Mouse (Mus musculus) testis, postnatal 14 days (tissue): ENCODE measurements around the gene Tuba3a.

ENCODE experiments used
- DNase-seq: peaks from one replicate; pipeline ENCODE4 v3.0.0; 2021; ENCODE audit warnings: low spot score

Gene Tuba3a

DNA sequence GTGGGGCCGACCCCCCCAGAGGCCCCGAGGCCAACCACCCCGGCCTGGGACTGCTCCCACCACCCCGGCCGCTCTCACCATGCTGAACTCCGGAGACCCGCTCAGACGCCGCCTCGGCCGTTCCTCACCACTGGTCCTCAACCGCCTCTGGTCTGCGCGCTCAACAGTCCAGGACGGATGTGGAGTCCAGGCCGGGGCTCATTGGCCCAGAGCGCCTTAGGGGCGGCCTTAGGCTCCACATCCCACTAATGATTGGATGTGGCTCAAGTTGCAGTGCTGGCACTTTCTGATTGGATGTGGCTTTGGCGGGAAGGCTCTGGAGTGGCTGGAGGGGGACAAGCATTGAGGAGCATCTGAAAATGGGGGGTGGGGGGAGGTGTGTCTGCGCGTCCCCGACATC is at the start of gene Tuba3a:
TSS of gene Tuba3a (minus strand) at position 153 of the 400 bp plus-strand sequence.
- peak; percentile 90 for DNase-seq

DNA sequence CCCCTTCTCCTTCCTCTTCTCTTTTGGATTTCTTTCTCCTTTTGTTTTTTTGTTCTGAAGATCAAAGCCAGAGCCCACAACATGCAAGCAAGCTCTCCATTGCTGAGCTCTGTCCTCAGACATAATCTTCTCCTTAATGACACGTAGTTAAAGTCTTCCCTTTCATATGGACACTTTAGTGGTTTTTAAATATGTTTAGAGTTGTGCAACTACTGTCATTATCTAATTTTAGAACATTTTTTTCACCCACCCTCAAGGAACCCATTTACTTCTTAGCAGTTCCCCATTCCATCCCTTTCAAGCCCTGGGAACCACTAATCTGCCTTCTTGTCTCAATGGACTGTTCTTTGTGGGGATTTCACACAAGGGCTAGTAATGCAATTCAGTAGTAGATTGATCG is 48.5 kb upstream of the Tuba3a start:
- DNase-seq, result no peak

DNA sequence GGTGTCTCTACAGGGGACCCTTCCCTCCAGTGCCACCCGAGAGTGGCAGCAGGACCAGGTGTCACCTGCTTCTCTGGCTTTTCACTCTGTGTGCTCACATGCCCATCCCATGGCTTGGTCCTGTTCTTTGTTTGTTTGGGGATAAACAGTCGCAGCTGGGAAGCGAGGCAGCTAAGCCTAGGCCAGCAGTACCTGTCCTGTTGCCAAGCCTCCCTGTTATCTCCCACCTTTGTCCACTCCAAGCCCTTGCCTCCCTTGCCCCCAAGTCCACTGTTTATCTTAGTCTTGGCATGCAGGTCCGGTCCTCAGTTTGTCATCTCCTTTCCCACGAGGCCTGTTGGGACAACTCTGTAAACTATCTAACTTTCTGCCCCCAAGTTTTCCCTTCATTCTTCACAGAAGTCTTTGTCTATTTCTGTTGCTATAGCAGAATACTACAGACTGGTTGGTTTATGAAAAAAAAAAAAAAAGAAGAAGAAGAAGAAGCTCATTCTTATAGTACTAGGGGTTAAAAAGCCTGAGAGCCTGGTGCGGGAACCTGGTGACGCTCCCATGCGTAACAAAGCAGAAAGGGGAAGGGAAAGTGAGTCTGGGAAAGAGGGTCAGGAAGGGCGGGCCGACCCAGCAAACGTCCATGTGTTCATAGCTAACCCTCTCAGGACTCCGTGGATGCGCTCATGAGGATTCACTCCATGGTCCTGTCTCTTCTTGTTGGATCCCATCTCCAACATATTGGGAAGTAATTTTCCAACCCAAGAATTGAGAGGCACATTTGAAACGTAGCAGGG is 47.5 kb upstream of the Tuba3a start:
- no peak for DNase-seq

DNA sequence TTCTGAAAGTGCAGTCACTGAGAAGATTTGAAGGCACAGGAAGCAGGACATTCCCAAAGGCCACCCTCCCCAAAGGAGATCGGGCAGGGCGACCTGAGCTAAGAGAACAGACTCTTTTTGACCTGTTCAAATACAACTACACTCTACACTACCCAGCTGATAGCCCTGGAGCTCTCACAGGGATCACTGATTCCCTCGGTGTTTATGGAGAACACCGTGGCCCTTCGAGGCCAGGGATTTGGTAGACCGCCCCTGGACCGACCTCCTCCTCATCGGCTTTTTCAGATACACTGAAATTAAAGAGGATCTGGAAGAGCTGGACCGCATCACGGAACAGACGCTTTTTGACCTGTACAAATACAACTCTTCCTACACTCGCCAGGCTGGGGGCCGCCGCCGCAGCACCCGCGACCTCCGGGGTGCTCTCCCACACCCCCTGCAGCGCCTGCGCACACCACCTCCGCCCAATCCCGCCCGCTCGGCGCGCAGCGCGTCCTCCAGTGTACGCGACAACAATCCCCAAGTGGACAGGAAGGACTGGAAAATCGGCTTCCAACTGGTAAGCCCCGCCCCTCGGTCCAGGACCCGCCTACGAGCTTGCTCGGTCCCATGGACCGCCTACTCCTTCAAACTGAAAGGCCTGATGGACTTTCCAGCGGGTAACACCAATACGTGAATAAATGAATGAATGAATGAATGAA is 44.9 kb upstream of the Tuba3a start:
- peak; percentile 82 for DNase-seq

DNA sequence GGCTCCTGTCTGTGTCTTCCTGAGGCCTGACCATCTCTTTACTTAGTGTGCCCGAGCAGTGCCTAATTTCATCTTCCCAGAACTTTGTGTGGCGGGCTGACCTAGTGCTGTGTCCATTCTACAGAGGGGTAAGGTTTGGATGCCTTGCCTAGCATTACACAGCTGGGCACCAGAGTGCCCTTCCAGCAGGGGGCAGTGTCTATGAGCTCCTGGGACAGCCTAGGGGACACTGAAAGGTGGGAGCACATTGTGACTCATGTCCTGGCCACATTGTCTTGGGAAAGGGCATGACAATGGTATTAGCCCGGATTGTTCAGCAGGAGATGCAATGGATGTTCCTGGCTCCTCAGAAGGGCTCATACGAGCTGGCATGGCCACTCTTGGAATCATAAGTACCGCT is 42.4 kb upstream of the Tuba3a start:
- no peak for DNase-seq

DNA sequence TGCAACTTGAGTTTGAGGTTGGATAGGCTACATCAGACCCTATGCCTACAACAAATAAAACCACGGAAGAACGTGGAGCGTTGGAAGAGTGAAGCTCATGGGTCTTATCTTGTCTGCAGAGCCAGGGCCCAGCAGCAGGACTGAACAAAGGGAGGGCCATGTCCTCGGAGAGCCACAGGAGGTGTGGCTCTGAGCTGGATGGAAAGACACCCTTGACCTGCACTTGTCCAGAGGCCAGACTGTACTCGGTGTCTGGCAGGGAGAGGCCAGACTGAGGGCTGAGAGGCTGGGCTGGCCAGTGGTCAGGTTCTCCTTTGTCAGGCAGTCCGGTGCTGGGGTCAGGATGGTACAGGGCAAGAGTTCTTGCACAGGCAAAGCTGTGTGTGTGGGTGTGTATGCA is 39.5 kb upstream of the Tuba3a start:
- peak; percentile 24 for DNase-seq

DNA sequence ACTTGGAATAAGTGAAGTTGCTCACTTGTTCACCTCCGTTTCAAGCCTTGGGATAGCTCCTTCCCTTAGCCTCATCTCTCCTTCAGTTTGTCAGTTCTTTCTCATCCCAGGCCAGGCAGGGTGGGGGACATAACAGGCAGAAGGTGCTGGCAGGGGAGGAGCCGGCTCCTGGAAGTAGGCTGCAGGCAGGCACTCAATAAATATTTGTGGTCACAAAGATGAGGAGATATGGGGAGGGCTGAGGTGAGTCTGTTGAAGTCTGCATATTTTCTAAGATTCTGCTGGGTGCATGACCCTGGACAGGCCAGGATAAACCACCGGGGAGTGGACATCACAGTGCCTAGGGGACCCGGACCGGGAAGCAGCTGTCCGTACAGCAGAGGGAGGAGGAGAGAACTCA is 37.7 kb upstream of the Tuba3a start:
- no peak for DNase-seq

DNA sequence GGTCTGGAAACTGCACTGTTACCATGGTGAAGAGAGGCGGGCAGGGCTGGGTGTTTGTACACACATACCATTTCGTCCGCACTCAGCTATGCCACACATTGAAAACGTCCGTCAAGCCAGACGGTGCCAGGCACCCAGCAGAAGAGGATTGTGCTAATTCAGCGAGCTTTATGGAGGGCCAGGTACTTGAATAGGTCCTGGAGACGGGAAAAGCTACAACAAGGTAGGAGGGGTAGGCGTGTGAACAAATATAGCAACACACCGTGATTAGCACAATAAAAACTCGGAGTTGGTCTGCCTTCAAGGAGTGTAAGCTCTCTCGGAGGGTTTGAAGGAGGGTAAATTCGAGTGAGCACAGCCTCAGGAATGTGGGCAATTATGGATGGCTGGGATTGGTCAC is 37.0 kb upstream of the Tuba3a start:
- DNase-seq, result no peak

DNA sequence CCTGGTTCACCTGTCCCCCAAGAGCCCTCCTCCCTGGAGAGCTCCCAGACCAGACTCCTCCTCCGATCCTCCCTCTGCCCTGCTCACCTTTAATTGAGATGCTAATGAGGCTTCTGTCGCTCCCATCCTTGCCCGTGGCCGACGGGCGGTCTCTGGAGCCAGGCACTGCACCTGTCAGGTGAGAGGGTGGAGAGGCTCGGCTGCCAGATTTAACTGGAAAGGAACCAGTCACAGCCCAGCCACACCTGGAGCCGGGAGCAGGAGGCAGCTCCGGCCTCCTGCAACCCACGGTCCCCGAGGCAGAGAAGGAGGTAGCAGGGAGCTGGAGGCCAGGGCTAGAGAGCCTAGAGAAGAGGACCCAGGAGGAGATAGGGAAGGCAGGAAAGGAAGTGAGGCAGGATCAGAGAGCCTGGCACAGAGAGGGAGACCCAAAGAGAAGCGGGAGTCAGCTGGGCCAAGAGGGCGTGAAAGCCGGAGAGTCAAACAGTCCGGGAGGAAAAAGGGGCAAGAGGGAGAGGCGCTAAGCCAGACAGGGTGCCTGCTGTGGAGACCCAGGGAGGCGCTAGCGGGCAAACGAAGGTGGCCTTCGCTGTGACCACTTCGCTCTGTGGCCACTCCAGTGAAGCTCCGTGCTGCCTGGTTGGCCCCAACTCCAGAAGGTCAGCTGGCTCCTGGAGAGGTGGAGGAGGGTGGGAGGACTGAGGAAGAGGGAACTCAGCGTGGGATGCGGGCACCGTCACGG is 35.4 kb upstream of the Tuba3a start:
- DNase-seq, result peak; percentile 27

DNA sequence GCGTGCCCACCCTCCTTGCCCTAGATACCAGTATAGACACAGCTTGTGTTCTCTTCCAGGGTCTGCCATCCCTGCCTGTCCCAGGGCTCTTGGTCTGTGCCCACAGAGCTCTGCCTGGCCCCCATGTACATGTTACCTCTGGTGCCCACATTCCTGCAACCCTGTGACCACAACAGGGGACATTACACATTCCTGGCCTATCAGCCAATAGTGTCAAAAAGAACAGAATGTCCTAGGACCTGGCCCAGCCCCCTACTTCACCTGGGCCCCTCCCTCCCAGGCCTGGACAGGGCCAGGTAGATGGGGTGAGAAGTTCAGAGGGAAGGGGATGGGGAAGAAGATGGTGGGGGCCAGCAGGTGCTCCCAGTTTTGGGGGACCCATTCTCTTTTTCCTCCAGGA is 34.5 kb upstream of the Tuba3a start, which contains the start of gene Scnn1a:
TSS of gene Scnn1a (plus strand) at position 337 of the 400 bp plus-strand sequence.
- DNase-seq, result no peak

DNA sequence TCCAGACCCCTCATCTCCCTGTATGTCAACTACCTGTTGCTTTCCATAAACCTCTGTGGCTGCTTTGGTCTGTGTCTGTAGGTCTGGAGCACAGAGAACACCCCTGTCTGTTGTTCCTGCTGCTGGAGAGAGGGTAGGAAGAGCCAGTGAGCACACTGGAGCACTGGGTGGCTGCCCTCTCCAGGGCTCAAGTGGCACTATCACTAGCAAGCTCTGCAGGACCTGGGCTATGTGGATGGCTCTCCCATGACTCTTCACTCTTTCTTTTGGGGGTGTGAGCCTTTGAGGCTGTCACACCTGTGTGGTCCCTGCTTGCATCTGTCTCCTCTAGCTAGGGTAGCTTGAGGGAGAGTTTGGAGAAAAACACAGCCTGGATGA is 34.1 kb upstream of the Tuba3a start:
- DNase-seq, result no peak

DNA sequence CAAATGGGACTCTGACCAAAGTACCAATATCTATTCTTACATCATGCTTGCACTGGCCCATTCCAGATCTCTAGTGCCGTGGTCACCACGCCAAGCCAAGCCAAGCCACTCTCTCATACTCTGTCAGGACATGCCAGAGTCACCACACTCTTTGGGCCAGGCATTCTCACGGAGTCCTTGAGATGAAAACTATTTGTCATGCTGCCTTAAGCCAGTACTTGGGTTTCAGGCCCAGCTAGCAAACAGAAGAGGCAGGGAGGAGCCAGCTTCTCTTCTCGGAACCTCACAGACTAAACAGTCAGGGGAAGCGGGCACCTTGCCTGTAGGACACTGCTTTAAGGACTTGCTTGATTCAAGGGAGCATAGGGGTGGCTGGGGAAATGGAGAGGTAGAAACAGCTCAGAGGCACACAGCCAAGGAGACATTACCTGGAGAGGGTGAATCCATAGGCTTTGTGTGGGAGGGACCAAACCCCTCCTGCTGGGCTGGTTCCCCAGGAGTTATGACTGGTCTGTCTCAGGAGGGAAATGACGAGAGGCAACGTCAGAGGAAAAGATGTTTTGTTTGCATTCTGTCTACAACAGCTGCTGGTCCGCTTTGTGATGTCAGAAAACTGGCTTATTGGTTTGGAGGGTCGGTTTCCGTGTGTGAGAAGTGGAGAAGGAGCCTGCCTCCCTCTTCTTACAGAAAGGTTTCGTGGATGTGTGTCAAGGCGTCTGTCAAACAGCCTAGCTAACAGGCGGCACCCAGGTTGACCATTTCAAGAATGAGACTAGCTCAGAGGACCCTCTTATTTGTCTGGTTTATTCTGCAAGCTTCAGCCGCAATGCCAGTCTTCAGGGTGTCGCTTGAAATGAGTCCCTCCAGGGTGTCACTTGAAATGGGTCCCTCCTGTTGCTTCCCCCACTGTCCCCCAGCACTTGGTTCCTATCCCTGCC is 33.4 kb upstream of the Tuba3a start:
- no peak for DNase-seq

DNA sequence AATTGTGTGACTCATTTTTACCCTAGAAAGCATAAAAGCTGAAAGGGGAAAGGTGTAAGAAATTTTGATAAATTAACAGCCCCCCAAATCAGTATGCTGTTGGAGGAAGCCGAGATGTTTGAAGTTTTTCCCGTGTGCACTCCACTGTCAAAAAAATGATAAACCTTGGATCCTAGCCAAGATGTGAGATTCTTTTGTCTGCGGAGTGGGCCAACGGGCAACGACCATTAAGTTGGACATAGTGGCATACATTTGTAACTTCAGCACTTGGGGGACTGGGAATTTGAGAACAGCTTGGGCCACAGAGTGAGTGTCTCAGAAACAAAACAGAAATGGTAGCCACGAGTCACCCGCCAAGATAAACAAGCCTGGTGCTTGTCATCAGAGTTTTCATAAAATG is 31.2 kb upstream of the Tuba3a start:
- no peak for DNase-seq

DNA sequence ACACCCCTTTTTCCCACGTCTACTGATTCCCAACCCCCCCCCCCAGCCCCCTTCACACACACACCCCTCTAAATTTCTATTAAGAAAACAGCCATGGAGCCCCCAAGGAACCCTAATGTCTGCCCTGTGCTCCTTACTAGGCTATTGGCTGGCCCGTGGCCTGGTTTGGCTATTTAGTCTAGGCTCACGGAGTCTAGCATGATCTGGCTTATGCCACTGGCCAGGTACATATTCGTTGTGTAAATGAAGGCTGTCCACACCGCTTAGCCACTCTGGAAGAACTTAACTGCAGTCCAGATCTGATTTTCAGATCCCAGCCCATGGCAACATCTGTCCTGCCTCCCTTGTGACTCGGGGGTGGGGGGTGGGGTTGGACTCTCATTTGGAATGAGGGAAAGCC is 28.9 kb upstream of the Tuba3a start:
- DNase-seq, result no peak

DNA sequence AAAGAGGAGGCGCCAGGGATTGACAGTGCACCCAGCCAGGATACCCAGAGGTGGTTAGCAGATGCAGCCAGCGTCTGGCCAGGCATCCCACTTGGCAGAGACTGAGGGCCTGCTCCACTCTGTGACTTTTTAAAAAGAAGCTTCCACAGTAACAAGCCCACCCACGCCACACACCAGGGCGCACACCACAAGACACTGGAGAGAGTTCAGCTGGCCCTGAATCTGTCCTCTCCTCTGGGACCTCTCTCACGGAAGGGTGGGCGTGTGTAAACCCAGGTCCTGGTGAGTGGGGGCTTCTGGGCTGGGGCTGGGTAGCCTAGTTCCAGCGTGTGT is 28.4 kb upstream of the Tuba3a start:
- no peak for DNase-seq

DNA sequence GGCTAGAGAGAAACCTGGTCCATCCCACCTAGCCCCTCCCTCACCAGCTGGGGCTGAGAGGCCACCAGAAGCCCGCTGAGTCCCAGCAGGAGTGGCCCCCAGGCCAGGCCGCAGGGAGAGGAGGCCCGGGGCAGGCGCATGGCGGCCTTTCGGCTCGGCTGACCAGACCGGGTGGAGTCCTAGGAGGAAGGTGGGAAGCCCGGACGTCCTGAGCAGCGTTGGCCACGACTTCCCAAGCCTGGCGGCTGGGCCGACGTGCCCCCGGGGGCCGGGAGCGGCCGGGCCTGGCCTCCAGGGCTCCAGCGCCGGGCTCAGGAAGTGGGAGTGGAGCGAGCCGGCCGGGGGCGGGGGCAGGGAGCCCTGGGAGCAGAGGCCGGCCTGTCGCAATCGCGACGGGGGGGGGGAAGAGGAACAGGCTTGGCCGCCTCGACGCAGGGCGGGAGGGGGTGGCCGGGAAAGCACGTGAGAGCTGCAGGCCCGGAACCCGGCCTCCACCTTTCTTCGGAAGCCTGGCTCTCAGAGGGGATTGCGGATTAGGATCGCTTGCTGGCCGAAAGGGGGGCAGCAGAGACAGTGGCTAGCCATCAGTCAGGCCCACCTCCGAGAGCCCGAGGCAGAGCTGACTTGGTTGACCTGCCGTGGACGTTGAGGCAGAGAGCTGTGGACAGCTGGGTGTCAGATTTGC is 27.8 kb upstream of the Tuba3a start, which contains the start of gene Ltbr:
TSS of gene Ltbr (minus strand) at position 340 of the 685 bp plus-strand sequence.
- peak; percentile 75 for DNase-seq

DNA sequence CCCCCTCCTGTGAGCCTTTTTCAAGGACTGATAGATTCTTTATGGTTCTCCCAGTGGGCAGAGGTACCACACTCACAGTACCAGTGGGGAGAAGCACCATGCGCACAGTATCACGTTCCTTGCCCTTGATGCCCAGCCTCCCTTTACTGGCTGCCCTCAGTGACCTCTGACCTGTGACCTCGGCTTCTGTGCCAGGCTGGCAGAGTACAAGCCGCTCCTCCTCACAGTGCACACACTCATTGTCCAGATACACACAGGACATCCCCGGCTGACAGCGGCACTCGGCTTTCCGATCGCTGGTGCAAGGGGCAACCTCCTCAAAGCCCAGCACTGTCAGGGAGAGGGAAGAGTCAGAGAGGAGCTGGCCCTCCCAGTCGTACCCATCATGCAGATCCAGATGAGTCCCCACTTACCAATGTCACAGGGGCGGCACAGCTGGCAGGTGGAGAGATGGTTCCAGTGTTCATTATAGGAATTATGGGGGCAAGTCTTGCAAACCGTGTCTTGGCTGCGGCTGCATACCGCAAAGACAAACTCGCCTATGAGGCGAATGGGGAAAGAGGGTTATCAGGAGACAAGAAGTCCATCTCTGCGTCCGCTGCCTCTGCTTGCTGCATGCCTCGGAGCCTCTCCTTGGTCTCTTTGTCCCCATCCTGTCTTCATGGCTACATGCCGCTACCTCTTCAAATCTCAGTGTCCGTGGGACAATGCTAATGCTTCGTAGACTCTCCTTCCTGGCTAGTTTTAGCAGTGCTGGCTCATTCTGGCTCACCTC is 26.9 kb upstream of the Tuba3a start:
- no peak for DNase-seq

DNA sequence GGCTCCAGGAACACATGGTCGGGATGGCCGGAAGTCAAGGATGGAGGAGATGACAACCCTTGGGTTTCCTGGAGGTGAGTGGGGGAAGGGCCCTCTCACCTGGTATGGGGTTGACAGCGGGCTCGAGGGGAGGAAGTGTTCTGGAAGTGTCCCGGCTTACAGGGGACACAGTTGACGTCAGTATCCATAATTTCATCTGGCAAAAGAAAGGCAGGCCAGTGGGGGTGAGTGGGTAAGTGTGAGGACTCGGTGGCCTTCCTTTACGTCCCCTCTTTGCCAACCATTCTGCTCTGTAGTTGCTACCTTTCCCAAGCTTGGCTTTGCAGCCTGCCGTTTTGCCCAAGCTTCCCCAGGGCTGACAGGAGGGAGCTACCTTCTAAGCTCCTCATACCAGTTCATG is 26.3 kb upstream of the Tuba3a start:
- DNase-seq, result no peak

DNA sequence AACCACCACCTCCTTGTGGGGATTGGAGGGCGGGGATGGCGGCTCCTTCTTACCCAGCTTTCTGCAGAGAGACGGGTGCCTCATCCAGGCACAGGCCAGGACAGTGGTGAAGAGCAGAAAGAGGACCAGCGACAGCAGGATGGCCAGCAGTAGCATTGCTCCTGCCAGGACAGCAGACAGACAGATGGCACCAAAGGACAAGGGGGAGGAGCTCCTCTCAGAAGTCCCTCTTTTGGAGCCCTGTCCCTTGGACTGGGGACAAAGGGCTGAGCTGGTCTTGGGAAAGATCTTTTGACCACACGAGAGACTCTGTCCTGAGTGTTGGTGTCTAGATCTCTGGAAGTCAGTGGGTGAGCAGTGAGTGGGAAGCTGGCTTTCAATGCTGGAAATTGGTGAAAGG is 23.6 kb upstream of the Tuba3a start:
- DNase-seq, result no peak

DNA sequence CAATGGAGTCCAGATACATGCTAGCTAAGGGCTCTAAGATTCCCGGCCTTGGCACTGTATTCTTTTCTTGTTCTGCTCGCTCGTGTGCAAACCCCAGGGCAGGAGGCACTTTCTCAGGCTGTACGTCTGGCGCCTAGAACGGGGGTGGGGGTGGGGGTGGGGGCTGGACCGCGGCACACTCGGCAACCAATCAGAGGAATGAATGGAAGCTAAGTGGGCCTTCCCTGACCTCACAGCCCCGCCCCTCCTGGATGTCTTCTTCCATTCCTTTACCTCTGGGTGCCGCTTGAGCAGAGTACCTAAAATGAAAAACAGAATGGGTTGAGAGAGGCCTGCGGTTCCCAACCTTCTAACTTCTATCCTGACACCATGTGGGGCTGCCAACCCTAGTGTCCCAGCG is 23.1 kb upstream of the Tuba3a start:
- no peak for DNase-seq

DNA sequence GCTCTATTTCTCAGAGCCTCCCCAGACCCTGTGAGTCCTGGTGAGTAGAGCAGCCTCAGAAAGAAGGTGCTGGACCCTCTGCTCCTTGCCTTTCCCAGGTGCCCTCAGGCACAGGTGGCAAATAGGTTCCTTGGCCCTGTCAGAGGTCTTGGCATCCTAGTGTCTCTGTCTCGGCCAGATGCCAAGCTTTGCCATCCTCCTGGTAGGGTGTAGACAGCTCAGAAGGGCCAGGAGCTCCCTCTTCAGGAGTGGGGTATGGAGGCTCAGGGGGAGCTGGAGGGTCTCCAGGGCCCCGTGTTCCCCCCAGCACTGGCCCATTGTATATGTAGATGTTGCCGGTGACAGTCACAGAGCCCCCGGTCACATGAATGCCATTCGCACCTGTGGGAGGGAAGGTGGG is 21.2 kb upstream of the Tuba3a start:
- no peak for DNase-seq
